Comparison of ENCODE assay signal across 29 mouse cellular contexts in genomic region chr8:120333681-120334080, GRCm38 (mm10).
DNase-seq lines count a peak whose midpoint lies in the region; ATAC-seq and TF ChIP-seq lines count a peak whose summit lies in the region.
"Had no signal": no experiment of that assay in that cellular context is flagged by ENCODE, and none has a peak within 500 bp of the region (broad histone marks: within the 10 kb centered on the region; RNA-seq: fewer than 3 reads in every experiment).

No protein-coding gene starts in this region.

- DNase-seq in liver, embryonic 11.5 days (ENCODE audit: low spot score), result no peak
- DNase-seq in liver (no peak), ES-E14 (ENCODE audit: low read depth, low spot score) (no peak), MN1 (ENCODE audit: low spot score) (no peak)
- no peak for DNase-seq in liver, embryonic 13.5 days
- DNase-seq: adrenal gland, postnatal 25 days; B cell, adult 2 months; cerebellum, adult 11-12 months; cerebellum, postnatal 10 days; gastrocnemius, postnatal 14 days; heart, adult 11 months; heart, postnatal 4 days; kidney, adult 18-20 months; kidney, postnatal 25 days; lung, postnatal 36 days; retina, postnatal 1 day; right cerebral cortex, postnatal 14 days had no signal

- in situ Hi-C loops in ES-E14 (cut with MboI; ENCODE audit: low sequenced_read_pairs in 2 of 2, unreplicated experiment in 2 of 2), result no loop called here

- peak overlapping the region; percentile 9; the same call in 1 of the 2 replicates for H3K27ac ChIP-seq in liver, embryonic 11.5 days (ENCODE audit: low read depth, low read length)
- H3K27ac ChIP-seq in ES-Bruce4 (ENCODE audit: insufficient read depth, low read length) (peak overlapping the region; percentile 84), ES-E14 (ENCODE audit: insufficient read depth, low read depth, low read length, poor library complexity, severe bottlenecking) (peak overlapping the region; percentile 95)
- H3K27ac ChIP-seq in liver, embryonic 13.5 days, result peak overlapping the region; percentile 32
- H3K27ac ChIP-seq: left cerebral cortex, adult 2 months; liver, embryonic 15.5 days had no signal

- peak; percentile 84 for TF ChIP-seq EP300 in ES-Bruce4 (IDR thresholded peaks at IDR 0.05; ENCODE audit: insufficient read depth, low read depth, low read length)

- H3K27me3 ChIP-seq in liver, embryonic 11.5 days (replicated peaks; ENCODE audit: control insufficient read depth, insufficient read depth, low read length), result no peaks in the 10 kb centered on the region
- no peaks in the 10 kb centered on the region for H3K27me3 ChIP-seq in ES-Bruce4 (ENCODE audit: control insufficient read depth, insufficient read depth, low read length, poor library complexity, severe bottlenecking)
- 0 out of 2 replicates have a peak, but pooled peaks cover 3% of the 10 kb centered on the region for H3K27me3 ChIP-seq in liver, embryonic 13.5 days
- H3K27me3 ChIP-seq: embryonic facial prominence, embryonic 13.5 days; heart, embryonic 12.5 days; limb, embryonic 13.5 days; lung, embryonic 15.5 days; midbrain, embryonic 15.5 days; neural tube, embryonic 15.5 days had no signal

- H3K36me3 ChIP-seq in liver, embryonic 11.5 days (ENCODE audit: control insufficient read depth, insufficient read depth, low read length), result no peaks in the 10 kb centered on the region
- no peaks in the 10 kb centered on the region for H3K36me3 ChIP-seq in ES-Bruce4 (ENCODE audit: control insufficient read depth, insufficient read depth, low read length, poor library complexity, severe bottlenecking)
- no peaks in the 10 kb centered on the region for H3K36me3 ChIP-seq in ES-E14 (ENCODE audit: control insufficient read depth, insufficient read depth, low read length, poor library complexity, severe bottlenecking)
- no peaks in the 10 kb centered on the region for H3K36me3 ChIP-seq in liver, embryonic 13.5 days
- H3K36me3 ChIP-seq: heart, embryonic 12.5 days; kidney, embryonic 15.5 days; liver, embryonic 15.5 days; lung, embryonic 15.5 days; midbrain, embryonic 15.5 days; neural tube, embryonic 15.5 days had no signal

- no peak for TF ChIP-seq POLR2A in ES-Bruce4 (IDR thresholded peaks at IDR 0.05; ENCODE audit: insufficient read depth, low read length)

- H3K9me3 ChIP-seq in liver, embryonic 11.5 days (ENCODE audit: control insufficient read depth, low read length), result no peaks in the 10 kb centered on the region
- no peaks in the 10 kb centered on the region for H3K9me3 ChIP-seq in ES-Bruce4 (replicated peaks; ENCODE audit: control insufficient read depth, insufficient read depth, low read length, poor library complexity, severe bottlenecking)
- no peaks in the 10 kb centered on the region for H3K9me3 ChIP-seq in ES-E14 (ENCODE audit: control insufficient read depth, insufficient read depth, low read depth, low read length)
- peaks cover 2% of the 10 kb centered on the region; the same call in 1 of the 2 replicates for H3K9me3 ChIP-seq in liver, embryonic 13.5 days (replicated peaks)
- H3K9me3 ChIP-seq: embryonic facial prominence, embryonic 13.5 days; kidney, embryonic 15.5 days; limb, embryonic 13.5 days; liver, embryonic 15.5 days; lung, embryonic 15.5 days; midbrain, embryonic 15.5 days; neural tube, embryonic 15.5 days had no signal

- no peak overlapping the region for H3K4me2 ChIP-seq in liver, embryonic 11.5 days
- H3K4me2 ChIP-seq in liver, embryonic 13.5 days, result no peak overlapping the region
- H3K4me2 ChIP-seq: embryonic facial prominence, embryonic 13.5 days; heart, embryonic 12.5 days; hindbrain, embryonic 14.5 days; kidney, embryonic 15.5 days; limb, embryonic 13.5 days; liver, embryonic 15.5 days; lung, embryonic 15.5 days; midbrain, embryonic 15.5 days; neural tube, embryonic 15.5 days had no signal

- ATAC-seq in liver, embryonic 11.5 days (replicated peaks; ENCODE audit: low FRiP score), result no peak
- ATAC-seq in liver, embryonic 13.5 days (ENCODE audit: low read depth), result no peak
- ATAC-seq: forebrain, embryonic 14.5 days; midbrain, embryonic 15.5 days had no signal

- H3K4me3 ChIP-seq in liver, embryonic 11.5 days (ENCODE audit: low read depth, low read length), result no peak overlapping the region
- H3K4me3 ChIP-seq in ES-Bruce4 (ENCODE audit: low read depth, low read length), result no peak overlapping the region
- no peak overlapping the region for H3K4me3 ChIP-seq in ES-E14 (ENCODE audit: insufficient read depth in 1 of 2, low read depth in 1 of 2, low read length in 2 of 2, poor library complexity in 1 of 2, severe bottlenecking in 1 of 2)
- no peak overlapping the region for H3K4me3 ChIP-seq in liver, embryonic 13.5 days (replicated peaks)
- H3K4me3 ChIP-seq: embryonic facial prominence, embryonic 13.5 days; heart, embryonic 12.5 days; kidney, embryonic 15.5 days; left cerebral cortex, adult 2 months; limb, embryonic 13.5 days; liver, embryonic 15.5 days; lung, embryonic 15.5 days; midbrain, embryonic 15.5 days; neural tube, embryonic 15.5 days had no signal

- H3K9ac ChIP-seq in liver, embryonic 11.5 days (ENCODE audit: low read depth, low read length), result no peak overlapping the region
- H3K9ac ChIP-seq in ES-Bruce4 (ENCODE audit: low read depth, poor library complexity, severe bottlenecking) (no peak overlapping the region), ES-E14 (ENCODE audit: insufficient read depth, low read depth, low read length, poor library complexity, severe bottlenecking) (no peak overlapping the region; the same call in 1 of the 2 replicates)
- no peak overlapping the region for H3K9ac ChIP-seq in liver, embryonic 13.5 days
- H3K9ac ChIP-seq: hindbrain, embryonic 14.5 days; kidney, embryonic 15.5 days; limb, embryonic 13.5 days; liver, embryonic 15.5 days; lung, embryonic 15.5 days; midbrain, embryonic 15.5 days; neural tube, embryonic 15.5 days had no signal

- WGBS in liver, embryonic 11.5 days, result 62% methylated on average over 4 of the region's 4 CpGs
- WGBS in liver, embryonic 13.5 days (ENCODE audit: insufficient replicate concordance), result 39% methylated on average over 4 of the region's 4 CpGs

- H3K4me1 ChIP-seq in liver, embryonic 11.5 days (replicated peaks; ENCODE audit: control insufficient read depth, insufficient read depth, low read length), result peaks cover 52% of the 10 kb centered on the region
- H3K4me1 ChIP-seq in ES-Bruce4 (ENCODE audit: control insufficient read depth, insufficient read depth, low read length) (peaks cover 29% of the 10 kb centered on the region), ES-E14 (ENCODE audit: control insufficient read depth in 2 of 2, insufficient read depth in 2 of 2, low read length in 2 of 2, poor library complexity in 1 of 2) (peaks cover 24 to 48% of the 10 kb centered on the region in 2 experiments)
- peaks cover 72% of the 10 kb centered on the region for H3K4me1 ChIP-seq in liver, embryonic 13.5 days (replicated peaks)

- TF ChIP-seq CTCF in ES-Bruce4 (IDR thresholded peaks at IDR 0.05; ENCODE audit: low read depth, low read length), result no peak

TF ChIP-seq in ES-E14, 5 proteins besides CTCF, POLR2A, EP300 and RAD21:
- TF ChIP-seq MAFK (IDR thresholded peaks at IDR 0.05; ENCODE audit: insufficient read depth, low read depth, low read length) (no peak), ZC3H11A (IDR thresholded peaks at IDR 0.05; ENCODE audit: borderline replicate concordance, low read depth, low read length) (no peak), CHD2 (IDR thresholded peaks at IDR 0.05; ENCODE audit: low read depth, low read length) (no peak), HCFC1 (IDR thresholded peaks at IDR 0.05; ENCODE audit: borderline replicate concordance, insufficient read depth, low read length) (no peak), ZNF384 (IDR thresholded peaks at IDR 0.05; ENCODE audit: low read depth, low read length) (no peak)

Comparison
In these comparisons a context has a peak if more than half of its experiments do, and no peak if none do; other contexts are left out.
1. H3K27ac ChIP-seq: peak in every context shown above with its lines; median percentile 95 in ES-E14; 84 in ES-Bruce4; 32 in liver, embryonic 13.5 days; 9 in liver, embryonic 11.5 days.